Mouse (Mus musculus) kidney, postnatal 36 days (tissue): ENCODE data around the gene Hmga1.

Experiments used
- DNase-seq, 2 experiments: peaks; one replicate each; pipeline ENCODE4 v3.0.0; 2021 to 2022; ENCODE audit warnings: mixed read lengths in 2 of 2

The Hmga1 gene

DNA sequence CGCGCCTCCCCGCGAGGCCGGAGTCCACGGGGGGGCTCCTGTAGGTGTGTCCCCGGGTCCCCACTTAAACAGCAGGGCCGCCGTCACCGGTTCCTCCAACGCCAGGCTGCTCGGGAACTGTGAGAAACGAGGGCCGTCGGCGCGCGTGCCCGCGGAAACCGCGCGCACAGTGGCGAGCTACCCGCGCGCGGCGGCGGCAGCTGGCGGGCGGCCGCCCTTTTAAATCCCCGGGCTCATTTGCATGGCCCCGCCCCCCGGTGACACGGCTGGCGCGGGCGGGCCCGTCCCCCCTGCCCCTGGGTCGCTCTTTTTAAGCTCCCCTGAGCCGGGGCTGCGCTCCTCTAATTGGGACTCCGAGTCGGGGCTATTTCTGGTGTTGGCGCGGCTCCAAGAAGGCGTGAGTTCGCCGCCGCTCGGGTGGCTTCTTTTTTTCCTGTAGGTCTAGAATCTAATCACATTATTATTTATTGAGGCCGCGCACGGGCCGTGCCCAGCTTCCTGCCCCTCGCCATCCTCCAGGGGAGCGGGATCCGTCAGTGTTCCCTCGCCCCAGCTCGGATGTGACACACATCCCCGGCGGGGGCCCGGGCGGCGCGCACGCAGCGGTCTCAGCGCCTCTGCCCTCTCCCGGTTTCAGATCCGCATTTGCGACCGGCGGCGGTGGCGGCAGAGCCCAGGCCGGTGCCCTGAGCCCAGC is at the start of gene Hmga1:
Gene Hmga1 (plus strand): TSS at position 183 of the 697 bp plus-strand sequence.
- peak; percentile 84 to 94 for DNase-seq

DNA sequence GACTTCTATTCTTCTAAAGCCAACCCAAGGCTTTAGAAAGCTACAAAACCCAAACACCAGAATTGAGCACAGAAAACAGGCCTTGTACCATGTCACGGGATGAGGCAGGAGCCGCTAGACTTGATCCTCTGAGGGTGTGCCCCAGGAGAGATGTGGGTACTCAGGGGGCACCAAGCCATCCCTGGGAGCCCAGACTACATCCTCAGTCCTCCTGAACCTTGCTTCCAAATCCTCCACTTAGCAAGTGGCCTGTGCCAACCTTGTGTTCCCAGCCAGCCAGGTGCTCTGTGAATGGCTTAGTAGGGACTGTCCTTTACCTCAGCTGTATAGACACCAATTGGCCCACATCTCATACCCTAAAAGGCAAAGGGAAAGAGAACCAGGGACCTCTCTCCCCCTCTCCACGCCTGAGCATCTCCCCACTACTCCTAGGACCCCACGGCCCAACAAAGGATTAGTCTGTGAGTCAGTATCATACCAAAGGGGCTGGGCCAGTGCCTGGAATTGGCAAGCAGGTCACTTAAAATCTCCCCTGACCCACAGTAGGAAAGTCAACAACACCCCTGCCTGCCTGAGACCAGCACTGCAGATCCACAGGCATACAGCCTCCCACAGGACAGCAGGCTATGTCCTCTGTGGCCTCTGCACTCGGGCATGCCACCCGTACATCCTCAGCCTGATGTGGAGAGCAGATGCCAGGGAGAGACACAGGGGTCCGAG is 49.3 kb upstream of the Hmga1 start:
- no peak for DNase-seq

DNA sequence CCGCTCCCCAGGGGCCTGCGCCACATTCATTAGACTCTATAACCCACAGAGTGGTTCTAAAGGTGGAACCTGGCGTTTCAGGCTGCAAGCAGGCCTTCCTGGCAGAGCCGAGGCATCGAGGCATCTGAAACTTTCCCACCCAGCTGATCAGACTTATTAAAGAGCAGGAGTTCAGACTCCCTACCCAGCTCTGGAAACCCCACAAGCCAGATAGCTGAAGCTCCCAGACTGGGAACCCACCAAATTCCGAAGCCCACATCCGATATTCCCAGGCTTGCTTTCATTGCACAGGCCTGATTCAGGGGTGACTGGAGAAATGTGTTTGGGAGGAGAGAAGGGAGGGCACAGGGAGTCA is 48.7 kb upstream of the Hmga1 start:
- no peak for DNase-seq

DNA sequence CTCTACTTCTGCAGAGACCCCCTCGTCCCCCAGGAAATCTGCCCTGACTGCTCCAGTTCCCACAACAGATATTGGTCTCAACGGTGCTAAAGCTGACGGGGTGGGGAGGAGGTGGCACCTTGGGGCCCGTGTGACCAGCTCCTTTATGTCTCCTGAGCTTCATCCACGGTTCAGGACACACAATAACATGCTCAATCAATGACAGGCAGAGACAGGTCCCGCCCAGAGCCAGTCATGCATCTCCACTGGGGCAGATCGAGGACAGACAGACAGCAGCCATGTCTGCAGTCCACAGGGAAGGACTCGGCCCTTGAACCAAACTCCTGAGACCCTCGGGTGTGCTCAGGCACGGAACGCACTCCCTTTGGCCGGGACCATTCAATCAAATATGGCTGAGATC is 48.3 kb upstream of the Hmga1 start:
- DNase-seq = no peak

DNA sequence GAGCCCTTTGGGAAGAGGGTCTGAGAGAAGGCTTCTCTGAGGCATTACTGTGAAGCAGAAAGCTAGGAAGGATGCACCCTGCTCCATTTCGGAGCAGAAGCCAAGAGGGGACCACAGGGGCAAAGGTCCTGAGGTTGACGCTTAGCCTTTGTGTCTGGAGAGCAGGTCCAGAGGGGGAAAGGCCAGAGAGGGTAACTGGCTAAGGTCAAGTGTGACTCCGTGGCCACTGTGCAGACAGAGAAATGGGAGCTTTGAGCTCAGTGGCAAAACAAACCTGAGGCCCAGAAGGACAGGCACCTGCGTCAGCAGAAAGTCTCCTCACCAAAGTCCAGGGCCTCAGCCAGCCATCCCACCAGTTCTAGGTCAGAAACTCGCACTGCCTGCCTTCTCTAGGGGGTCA is 47.8 kb upstream of the Hmga1 start:
- DNase-seq = peak in 1 of 2 experiments; percentile 18

DNA sequence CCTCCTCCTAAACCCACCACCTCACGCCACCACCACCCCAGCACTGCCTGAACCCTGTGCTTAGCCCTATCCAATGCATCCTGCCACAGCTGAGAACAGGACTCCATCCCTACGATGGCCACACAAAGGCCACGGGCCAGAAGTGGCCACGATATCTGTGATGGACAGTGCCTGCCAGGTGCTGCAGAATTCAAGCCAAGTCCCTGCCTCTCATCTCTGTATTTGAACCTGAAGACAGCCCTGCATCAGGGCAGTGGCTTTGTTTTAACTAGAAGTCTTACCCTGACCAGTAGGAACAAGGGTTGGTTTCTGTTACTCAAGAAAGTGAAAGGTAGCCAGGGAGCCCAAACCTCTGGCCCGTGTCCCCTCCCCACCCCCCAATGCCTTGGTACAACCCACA is 47.2 kb upstream of the Hmga1 start:
- DNase-seq = no peak

DNA sequence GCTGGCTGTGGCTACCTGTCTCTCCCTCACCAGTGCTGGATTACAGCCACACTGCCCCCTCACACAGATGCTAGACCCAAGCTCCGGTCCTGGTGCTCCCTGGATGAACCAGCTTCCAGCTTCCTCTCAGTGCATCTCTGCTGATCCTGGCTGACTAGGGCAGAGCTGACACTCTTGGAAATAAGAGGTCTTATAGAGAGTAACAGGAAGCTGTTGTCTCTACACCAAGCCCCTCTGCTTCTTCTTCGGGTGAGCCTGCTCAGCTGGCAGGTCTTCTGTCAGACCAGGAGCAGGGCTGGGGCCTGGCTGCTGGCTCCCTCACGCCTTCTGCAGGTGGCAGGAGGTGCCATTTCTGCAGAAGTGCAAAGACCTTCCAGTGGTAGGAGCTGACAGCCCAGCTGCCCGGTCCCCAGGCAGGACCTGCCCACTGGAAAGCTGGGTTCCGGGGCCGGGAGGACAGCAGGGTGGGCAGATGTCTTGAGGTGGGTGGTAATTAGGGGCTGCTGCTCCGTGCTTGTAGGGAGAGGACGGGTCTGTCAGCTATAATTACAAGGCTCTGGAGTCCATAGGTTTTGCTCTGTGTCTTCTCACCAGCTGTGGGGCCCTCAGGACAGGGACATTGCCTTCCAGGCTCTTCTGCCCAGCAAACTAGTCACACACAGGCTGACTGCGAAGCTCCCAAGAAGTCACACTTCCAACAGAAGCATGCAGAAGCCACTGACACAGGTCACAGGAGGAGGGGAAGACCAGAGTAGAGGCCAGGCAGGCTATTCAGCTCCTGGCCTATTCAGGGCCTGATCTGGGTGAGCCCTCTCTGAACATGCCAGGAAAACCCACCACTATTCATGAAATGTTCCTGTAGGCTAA is 45.8 kb upstream of the Hmga1 start:
- DNase-seq = no peak

DNA sequence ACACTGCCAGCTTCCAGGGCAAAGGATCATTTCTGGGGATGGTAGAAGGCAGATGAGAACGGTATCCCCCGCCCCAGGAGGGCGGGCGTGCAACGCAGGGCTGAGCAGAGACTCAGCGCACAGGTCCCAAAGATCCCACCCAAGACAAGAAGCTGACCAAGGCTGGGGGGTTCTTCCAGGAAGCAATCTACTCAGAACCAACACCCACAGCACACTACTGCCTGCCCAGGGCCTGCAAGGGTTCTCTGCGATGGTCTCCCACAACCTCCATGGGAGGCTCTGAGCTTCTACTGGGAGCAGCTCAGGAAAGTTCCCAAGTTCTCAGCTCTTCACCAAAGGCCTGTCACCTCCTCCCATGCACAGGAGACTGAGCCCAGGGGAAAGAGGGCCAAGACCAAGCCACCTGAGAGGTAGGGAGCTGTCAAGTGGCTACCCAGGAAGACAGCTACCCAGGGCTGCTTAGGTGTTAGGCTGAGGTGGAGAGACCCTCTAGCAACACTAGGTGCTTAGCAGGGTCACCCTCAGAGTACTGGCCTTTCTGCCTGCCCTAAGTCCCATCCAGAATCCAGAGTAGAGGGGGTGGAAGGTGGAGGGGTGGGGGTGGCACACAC is 45.1 kb upstream of the Hmga1 start:
- no peak for DNase-seq

DNA sequence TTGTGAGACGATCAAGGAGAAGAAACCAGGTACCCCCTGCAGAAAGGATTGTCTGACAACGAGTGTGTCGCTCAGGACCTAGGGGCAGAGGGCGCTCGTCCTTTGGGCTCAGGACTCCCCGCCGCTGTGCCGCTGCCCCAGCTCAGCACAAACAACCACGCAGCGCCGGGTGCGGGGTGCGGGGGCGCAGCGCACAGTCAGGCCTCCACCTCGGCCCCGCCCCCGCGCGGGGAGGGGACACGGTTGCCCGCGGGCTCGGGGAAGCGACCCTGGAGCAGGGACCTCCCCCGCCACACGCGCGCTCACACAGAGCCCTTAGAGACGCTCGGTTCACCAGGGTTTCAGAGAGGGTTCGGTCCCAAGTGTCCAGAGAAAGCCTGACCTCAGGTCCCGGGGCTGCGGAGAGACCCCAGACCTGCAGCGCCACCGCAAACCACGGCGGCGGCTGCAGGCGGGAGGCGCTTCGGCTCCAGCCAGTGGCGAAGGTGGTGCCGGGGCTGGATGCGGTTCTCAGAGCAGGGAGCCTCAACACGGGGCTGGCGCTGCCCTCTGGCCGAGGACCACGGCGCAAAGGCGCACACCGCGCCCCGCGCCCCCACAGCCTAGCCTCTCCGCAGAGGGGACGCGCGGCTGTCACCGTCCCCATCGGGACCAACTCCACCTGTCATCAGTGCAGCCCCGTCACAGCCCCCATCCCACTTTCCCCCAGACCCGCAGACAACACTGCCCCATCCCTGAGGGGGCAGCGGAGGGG is 44.3 kb upstream of the Hmga1 start:
- no peak for DNase-seq

DNA sequence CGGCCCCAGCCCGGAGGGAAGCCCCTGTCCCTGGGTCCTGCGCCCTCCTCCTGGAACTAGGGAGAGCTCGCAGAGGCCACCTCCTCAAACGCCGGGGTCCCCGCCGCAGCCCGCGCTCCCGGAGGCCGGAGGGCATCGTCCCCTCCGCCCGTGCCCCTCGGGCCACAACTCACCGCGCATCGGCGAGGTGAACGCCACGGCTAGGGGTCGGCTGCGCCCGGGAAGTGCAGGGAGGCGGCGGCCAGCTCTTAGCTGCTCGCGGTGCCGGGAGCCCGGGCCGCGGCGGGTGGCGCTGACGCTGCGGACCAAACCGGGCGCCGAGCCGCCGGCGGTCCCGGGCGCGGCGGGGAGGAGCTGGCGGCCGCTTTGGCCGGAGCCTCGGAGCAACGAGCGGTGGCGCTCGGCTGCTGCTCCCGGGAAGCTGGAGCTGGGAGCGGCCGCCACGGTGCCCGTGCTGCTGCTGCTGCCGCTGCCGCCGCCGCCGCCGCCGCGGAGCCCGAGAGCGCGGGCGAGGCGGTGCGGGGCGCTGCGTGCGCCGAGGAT is 43.6 kb upstream of the Hmga1 start:
- DNase-seq = peak in 1 of 2 experiments; percentile 59

DNA sequence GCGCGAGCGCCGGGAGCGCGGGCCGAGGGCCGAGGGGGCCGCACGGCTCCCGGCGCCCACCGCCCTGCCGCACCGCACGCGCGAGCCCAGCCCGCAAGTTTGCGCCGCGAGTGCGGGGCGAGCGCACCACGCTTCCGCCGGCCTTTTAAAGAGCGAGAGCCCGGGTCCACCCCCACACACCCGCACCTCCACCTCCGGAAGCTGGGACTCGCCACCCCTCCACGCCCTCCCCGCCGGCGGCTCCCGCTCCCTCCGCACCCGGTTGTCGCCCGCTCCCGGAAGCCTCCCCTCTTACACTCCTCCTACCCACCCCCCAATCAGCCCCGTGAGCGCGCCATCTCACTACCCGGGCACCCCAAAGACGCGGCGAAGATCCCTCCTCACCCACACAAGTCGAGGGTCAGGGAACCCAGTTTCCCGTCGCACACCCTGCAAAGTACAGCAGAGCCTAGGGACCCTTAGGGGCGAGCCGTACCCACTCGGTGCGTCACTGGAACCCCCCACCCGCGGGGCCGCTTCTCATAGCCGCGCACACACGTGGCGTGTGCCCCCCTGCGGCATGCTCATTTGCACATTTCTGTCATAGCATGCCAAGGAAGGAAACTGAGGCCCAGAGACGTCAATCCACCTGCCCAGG is 42.9 kb upstream of the Hmga1 start:
- DNase-seq = no peak

DNA sequence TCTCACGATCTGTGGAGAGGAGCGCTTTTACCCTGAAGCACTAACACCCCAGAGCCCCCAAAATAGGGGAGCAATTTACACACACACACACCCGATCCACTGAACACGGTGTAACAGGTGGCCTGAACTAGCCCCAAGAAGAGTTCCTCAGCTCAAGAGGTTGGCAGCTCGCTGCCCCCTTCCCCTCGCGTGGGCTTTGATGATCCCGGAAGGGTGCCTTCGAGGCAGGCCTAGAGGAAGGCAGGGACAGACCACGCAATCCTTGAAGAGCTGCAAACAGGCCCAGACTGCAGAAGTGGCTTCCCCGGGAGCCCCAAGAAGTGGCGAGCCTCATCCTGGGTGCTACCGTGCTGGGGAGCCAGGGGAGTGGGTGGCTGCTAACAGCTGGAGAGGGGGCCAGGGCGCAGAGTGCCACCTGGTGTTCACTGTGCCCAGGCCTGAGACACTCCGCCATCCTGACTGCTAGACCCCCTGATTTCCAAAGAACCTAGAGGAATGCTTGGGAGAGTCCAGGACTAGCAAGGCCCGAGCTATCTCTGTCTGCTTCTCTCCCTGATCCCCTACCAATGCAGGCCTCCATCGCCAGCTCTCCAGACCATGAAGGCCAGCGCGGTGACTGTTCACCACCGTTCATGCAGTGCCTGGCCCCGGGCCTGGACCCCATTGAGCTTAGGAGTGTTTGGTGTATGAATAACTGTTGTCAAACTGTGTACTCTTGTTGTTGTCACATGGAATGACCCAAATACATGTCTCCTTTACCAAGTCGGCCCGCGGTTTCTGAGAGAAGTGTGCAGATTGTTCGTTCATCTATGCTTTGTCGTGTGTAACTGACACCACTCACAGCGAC is 42.2 kb upstream of the Hmga1 start:
- no peak for DNase-seq

DNA sequence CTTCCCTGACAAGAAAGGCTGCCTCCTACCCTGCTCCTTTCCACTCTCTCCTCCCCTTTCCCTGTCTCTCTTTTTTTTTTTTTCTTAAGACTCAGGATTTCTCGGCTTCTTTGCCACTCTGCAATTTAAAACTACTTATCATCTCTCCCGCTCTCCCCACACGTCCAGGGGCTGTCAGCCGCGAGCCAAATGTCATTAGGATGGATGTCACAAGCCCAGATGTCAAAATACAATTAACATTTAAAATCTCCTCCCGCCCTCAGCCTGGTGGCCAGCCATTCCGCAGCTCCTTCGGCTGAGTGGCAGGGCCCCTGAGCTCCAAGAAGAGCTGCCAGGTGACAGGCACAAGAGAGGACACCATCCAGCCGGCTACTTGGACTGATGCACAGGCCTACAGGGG is 38.0 kb upstream of the Hmga1 start:
- no peak for DNase-seq

DNA sequence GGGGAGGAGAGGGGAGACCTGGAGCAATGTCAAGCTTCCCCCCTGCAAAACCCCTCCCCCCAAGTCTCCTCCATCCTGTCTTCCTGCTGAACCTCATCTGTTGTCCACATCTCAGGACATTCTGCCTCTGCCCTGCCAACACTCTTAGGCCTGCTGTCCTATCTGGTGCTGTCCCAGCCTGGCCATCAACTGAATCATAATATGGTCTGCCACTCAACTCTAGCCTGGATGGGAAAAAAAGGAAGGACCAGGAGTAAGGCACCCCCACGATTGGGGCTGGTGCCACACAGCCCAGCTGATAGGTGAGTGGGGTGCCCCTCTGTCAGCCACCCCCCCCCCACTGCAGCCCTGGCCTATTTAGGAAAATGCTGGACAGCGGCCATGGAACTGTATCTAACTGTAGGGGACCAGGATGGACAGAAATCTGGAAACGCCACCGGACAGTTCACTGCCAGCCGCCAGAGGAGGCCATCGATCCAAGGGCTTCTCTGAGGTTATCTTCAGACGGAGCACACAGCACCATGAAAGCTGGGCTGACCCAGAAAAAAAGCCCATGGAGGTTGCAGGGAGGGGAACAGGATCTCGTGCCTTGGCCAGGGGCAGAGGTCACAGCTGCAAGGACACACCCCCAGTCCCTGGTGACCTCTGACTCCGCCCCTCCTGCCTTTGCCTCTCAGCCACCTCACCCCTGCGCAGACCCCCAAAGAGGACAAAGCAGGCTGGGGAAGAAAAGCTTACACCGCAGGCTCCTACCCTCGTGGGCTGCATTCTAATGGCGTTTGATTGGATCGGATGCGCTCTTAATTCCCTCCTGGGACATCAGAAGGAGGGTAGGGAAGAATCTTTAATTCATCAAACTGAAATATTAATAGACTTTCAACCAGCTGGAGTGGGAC is 37.3 kb upstream of the Hmga1 start:
- DNase-seq = no peak

DNA sequence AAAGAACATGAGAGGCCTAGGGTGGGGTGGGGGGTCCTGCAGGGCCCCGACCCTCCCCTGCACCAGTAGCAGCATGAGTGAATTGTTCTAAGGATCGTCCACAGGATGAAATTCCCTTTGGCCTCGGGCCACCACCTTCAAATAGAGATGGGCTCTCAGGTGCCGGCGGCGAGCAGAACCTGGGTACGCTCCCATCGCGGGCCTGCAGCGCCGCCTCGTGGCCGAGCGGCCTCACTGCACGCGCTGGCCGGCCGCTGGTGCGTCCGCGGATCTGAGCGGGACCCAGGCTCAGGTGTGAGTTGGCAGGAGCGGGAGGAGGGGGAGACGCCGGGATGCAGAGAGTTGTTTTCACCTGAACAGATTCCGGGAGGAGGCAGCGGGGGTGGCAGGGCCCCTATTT is 35.7 kb upstream of the Hmga1 start:
- DNase-seq = peak in 1 of 2 experiments; percentile 75

DNA sequence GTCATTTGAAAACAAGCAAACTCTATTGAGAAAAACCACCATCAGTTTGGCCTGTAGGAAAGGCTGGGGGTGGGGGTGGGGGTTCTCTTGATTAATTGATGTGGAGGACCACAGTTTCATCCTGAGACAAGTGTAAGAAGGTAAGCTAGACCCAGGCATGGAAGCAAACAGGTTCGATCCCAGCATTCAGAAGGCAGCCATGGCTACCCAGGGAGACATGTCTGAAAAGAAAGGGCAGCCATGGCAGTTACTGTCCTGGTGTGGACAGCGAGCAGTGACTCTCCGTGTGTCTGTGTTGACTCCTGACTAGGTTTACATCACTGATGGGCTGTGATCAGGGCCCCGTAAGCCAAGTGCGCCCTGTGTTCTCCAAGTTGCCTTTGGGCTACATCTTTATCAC is 35.0 kb upstream of the Hmga1 start, which contains the start of gene Grm4:
Gene Grm4 (minus strand): TSS at position 101 of the 400 bp plus-strand sequence.
- DNase-seq = no peak

DNA sequence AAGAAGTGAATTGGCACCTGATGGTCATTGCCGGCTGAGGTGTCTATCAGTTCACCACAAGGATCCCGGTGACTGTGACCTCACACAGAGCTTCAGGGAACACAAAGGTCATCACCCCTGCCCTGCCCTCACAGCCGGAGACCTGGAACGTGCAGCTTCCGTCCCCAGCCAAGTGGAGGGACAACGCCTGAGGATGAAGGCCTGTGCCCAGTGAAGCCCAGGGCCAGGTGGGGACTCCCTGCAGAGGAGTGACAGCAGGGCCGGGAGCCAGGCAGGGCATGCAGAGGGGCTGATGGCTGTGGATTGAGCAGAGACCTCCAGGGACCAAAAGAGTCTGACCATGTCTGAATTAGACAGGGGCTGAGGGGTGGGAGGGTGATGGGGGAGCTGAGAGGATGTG is 33.2 kb upstream of the Hmga1 start:
- no peak for DNase-seq

DNA sequence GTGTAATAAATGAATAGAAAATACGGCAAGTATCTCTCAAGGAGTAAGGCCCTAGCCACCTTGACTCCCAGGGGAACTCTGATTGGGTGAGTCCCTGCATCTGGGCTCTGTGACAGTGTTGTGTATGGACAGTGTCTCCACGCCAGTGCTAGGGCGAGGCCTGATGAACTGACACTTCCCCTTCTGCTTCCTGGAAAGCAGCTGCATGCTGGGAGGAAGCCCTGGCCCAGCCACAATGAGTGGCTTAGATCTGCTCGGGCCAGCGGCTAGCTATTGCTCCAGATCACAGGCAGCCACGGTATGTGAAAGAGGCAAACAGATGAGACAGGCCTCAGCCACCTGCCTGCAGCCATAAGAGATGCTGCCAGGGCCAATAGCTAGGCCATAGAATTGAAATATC is 29.1 kb upstream of the Hmga1 start:
- no peak for DNase-seq

DNA sequence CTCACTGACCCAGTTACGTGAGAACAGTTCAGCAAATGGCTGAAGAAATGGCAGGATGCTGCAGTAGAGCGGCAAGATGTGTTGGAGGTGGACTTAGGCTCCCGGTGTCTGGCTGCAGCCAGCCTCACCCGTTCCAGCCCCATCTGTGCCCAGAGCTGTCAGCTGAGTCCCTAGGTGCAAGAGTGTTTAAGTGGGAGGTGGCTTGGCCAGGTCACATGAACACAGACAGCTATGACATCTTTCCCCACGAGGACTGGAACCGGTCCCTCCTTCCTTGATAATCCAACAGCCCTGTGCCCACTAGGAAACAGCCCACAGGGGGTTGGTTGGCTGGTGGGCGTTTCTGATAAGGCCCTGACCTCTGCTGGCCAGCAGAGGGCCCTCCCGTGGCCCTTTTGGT is 28.3 kb upstream of the Hmga1 start:
- DNase-seq = no peak

DNA sequence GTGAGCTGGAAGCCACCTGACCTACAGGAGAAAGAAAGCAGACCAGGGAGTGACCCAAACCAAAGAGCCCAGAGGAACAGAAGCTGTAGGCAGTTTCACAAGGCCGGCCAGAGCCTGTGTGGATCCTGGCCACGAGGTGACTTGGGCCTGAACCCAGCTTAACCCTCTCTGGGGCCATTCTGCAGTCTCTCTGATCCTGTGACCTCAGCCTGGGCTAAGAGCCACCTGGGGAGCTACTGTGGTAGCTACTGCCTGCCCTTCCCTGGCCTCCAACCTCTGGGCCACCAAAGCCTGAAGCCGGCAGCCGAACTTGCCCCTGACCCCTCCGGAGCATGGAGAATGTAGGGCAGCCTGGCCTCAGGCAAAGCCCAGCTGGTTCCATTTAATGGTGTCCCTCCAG is 27.5 kb upstream of the Hmga1 start:
- no peak for DNase-seq
